Mouse (Mus musculus) olfactory bulb, adult 2 months (tissue): ENCODE data around the gene Angptl3.

Experiments used
- CTCF ChIP-seq: fragments of 200-500 bp; IDR thresholded peaks from 2 replicates; pipeline ENCODE4 v1.5.1; 2012; ENCODE audit warnings: low read depth, mild to moderate bottlenecking, low read length, moderate library complexity; ENCODE audit not compliant: insufficient read depth
- POLR2A ChIP-seq: fragments of 200-500 bp; IDR thresholded peaks from 2 replicates; pipeline ENCODE4 v1.6.1; 2012; ENCODE audit warnings: mild to moderate bottlenecking, low read depth, low read length, moderate library complexity; ENCODE audit not compliant: insufficient read depth

- no peak for TF ChIP-seq POLR2A
- TF ChIP-seq CTCF = no peak
These were observed 8.5 kb upstream of the Angptl3 start for GRCm38 (mm10) chr4:99022221-99022620.
